Mouse (Mus musculus) forebrain, embryonic 16.5 days (tissue): ENCODE measurements around the gene Hormad1. TPM values are rescaled to one million over a fixed set of nuclear protein-coding genes. Genes with fewer than 3 reads are reported as not detected.
A peak's percentile ranks its signal among the peaks of the same experiment; 100 is the strongest.
"Not testable (repeated sequence)": the region's sequence is repeated elsewhere in the genome, so short reads cannot be mapped to it uniquely, and the experiment has no call there.

Source experiments
- ATAC-seq: fragments of 200-750 bp; cut with Nextera tagmentation; 2 replicates; pipeline ENCODE4 v1.8.0; 2017; ENCODE audit warnings: mild to moderate bottlenecking, moderate library complexity
- H3K27ac ChIP-seq: fragments of 300-500 bp; sonication (generic); 2 replicates; pipeline ENCODE4 v1.5.1; 2014; ENCODE audit warnings: low read length, control low read depth
- H3K27me3 ChIP-seq: fragments of 300-500 bp; sonication (generic); replicated peaks from 2 replicates; pipeline ENCODE4 v1.6.1; 2014; ENCODE audit warnings: low read length; ENCODE audit not compliant: control insufficient read depth, insufficient read depth
- H3K36me3 ChIP-seq: fragments of 300-500 bp; sonication (generic); 2 replicates; pipeline ENCODE4 v1.6.1; 2014; ENCODE audit not compliant: control insufficient read depth, insufficient read depth
- H3K4me1 ChIP-seq: fragments of 300-500 bp; sonication (generic); replicated peaks from 2 replicates; pipeline ENCODE4 v1.6.1; 2014; ENCODE audit warnings: low read length; ENCODE audit not compliant: control insufficient read depth, insufficient read depth
- H3K4me2 ChIP-seq: fragments of 300-500 bp; sonication (generic); 2 replicates; pipeline ENCODE4 v1.6.1; 2014; ENCODE audit warnings: mild to moderate bottlenecking, low read length, control low read depth
- H3K4me3 ChIP-seq: fragments of 300-500 bp; sonication (generic); replicated peaks from 2 replicates; pipeline ENCODE4 v1.5.1; 2014; ENCODE audit warnings: mild to moderate bottlenecking, low read length, control low read depth
- H3K9ac ChIP-seq: fragments of 300-500 bp; sonication (generic); replicated peaks from 2 replicates; pipeline ENCODE4 v1.6.1; 2014; ENCODE audit warnings: low read depth, low read length, control low read depth
- H3K9me3 ChIP-seq: fragments of 300-500 bp; sonication (generic); 2 replicates; pipeline ENCODE4 v1.6.1; 2016; ENCODE audit warnings: low read length; ENCODE audit not compliant: control insufficient read depth
- WGBS: fragments of 180-500 bp; shearing (Covaris S2); extraction: QIAGEN DNeasy Blood & Tissue Kit; methylation state at CpG from one replicate; pipeline ENCODE4 v1.1.7; 2014; 5-methylcytosine and 5-hydroxymethylcytosine counted together
- polyA plus RNA-seq: library from polyadenylated mRNA; unstranded; fragments of >200 nt; fragmentation: Nextera tagmentation; extraction: Ambion mirVana; gene quantifications from 2 replicates; pipeline ENCODE4 v1.2.1, GENCODE M21; 2015

Hormad1 gene
- polyA plus RNA-seq, 1 experiment from 2014 or later: not detected

- Histone ChIP-seq H3K4me3 (no peak overlapping the region), H3K4me1 (no peaks in the 10 kb centered on the region), H3K27me3 (no peaks in the 10 kb centered on the region), H3K4me2 (no peak overlapping the region), H3K27ac (no peak overlapping the region), H3K36me3 (peaks cover 5% of the 10 kb centered on the region; the same call in 1 of the 2 replicates), H3K9ac (no peak overlapping the region), H3K9me3 (no peaks in the 10 kb centered on the region)
- ATAC-seq: no peak
- 89% methylated on average over 3 of the region's 3 CpGs for WGBS
Observed at GRCm38 (mm10) chr3:95601287-95601686, 41.8 kb downstream of the Hormad1 start.

GRCm38 (mm10) chr3:95606096-95606495 lies 46.6 kb downstream of the Hormad1 start:
- Histone ChIP-seq H3K27ac (no peak overlapping the region), H3K9me3 (no peaks in the 10 kb centered on the region), H3K36me3 (peaks cover 18% of the 10 kb centered on the region; the same call in 1 of the 2 replicates), H3K4me2 (no peak overlapping the region), H3K27me3 (no peaks in the 10 kb centered on the region), H3K4me3 (no peak overlapping the region), H3K9ac (no peak overlapping the region), H3K4me1 (no peaks in the 10 kb centered on the region)
- WGBS: 89% methylated on average over 3 of the region's 3 CpGs
- ATAC-seq: no peak

GRCm38 (mm10) chr3:95609195-95609594 lies 49.7 kb downstream of the Hormad1 start:
- no peaks in the 10 kb centered on the region for H3K27me3 ChIP-seq
- WGBS: 79% methylated on average over 3 of the region's 3 CpGs
- H3K9me3 ChIP-seq: no peaks in the 10 kb centered on the region
- H3K4me2 ChIP-seq: no peak overlapping the region
- H3K36me3 ChIP-seq: peaks cover 18% of the 10 kb centered on the region; the same call in 1 of the 2 replicates
- no peak for ATAC-seq
- no peak overlapping the region for H3K27ac ChIP-seq
- H3K4me3 ChIP-seq: no peak overlapping the region
- no peak overlapping the region for H3K9ac ChIP-seq
- no peaks in the 10 kb centered on the region for H3K4me1 ChIP-seq

DNA sequence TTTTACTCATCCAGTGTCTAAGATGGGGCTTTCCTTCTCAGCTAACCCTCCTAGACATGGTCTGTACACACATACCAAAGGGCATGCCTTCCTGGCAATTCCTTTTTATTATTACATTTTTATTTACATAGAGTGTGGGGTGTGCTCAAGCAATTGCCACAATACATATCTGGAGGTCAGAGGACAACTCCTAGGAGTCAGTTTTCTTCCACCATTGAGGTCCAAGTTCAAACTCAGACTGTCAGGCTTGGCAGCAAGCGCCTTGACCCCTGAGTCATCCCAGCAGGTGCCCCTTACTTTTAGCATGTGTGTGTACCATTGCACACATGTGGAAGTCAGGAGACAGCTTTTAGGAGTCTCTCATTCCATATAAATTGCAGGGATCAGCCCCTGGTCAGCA lies 54.5 kb downstream of the Hormad1 start:
- WGBS: 100% methylated on average over 1 of the region's 1 CpGs
- Histone ChIP-seq H3K36me3 (peaks cover 27% of the 10 kb centered on the region), H3K4me1 (no peaks in the 10 kb centered on the region)

GRCm38 (mm10) chr3:95618511-95618910 lies 59.0 kb downstream of the Hormad1 start:
- no peak overlapping the region for H3K9ac ChIP-seq
- H3K4me1 ChIP-seq: no peaks in the 10 kb centered on the region
- no peak overlapping the region for H3K4me2 ChIP-seq
- 88% methylated on average over 1 of the region's 1 CpGs for WGBS
- H3K27ac ChIP-seq: no peak overlapping the region
- no peaks in the 10 kb centered on the region for H3K9me3 ChIP-seq
- no peak overlapping the region for H3K4me3 ChIP-seq
- H3K36me3 ChIP-seq: peaks cover 18% of the 10 kb centered on the region
- no peak for ATAC-seq
- no peaks in the 10 kb centered on the region for H3K27me3 ChIP-seq

More for the DNA sequence above, 54.5 kb downstream of the Hormad1 start:
- ATAC-seq: no peak
- H3K27me3 ChIP-seq: no peaks in the 10 kb centered on the region
- H3K27ac ChIP-seq: no peak overlapping the region
- H3K9me3 ChIP-seq: no peaks in the 10 kb centered on the region
- no peak overlapping the region for H3K4me2 ChIP-seq
- no peak overlapping the region for H3K4me3 ChIP-seq
- H3K9ac ChIP-seq: no peak overlapping the region

DNA sequence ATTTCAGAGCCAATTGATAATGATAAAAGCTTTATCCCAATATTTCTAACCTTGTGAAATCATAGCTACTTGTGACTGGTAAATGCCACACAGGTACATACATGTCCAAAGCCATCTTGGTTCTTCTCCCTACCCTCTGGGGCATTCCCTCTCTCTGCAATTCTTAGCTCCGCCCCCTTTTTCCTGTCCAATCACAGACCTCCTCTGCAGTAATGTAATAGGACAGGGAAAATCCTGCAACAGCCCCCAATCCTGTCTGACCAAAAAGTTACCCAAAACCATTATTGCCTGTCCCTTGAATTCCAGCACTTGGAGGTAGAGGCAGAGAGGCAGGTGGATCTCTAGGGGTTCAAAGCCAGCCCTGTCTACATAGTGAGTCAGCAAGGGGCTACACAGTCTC lies 61.8 kb downstream of the Hormad1 start:
- peaks cover 18% of the 10 kb centered on the region for H3K36me3 ChIP-seq
- H3K27me3 ChIP-seq: no peaks in the 10 kb centered on the region
- 80% methylated on average over 1 of the region's 1 CpGs for WGBS
- H3K4me1 ChIP-seq: peaks cover 7% of the 10 kb centered on the region
- no peak overlapping the region for H3K27ac ChIP-seq
- no peak for ATAC-seq
- H3K9ac ChIP-seq: no peak overlapping the region
- no peaks in the 10 kb centered on the region for H3K9me3 ChIP-seq
- H3K4me3 ChIP-seq: no peak overlapping the region
- no peak overlapping the region for H3K4me2 ChIP-seq

- H3K4me2 ChIP-seq, H3K27ac ChIP-seq, ATAC-seq, H3K27me3 ChIP-seq, H3K4me3 ChIP-seq, H3K9ac ChIP-seq, H3K9me3 ChIP-seq: not testable (repeated sequence)
- peaks cover 15% of the 10 kb centered on the region for H3K4me1 ChIP-seq
- 96% methylated on average over 20 of the region's 20 CpGs for WGBS
- peaks cover 16% of the 10 kb centered on the region for H3K36me3 ChIP-seq
Observed at GRCm38 (mm10) chr3:95622421-95622820, 62.9 kb downstream of the Hormad1 start.

DNA sequence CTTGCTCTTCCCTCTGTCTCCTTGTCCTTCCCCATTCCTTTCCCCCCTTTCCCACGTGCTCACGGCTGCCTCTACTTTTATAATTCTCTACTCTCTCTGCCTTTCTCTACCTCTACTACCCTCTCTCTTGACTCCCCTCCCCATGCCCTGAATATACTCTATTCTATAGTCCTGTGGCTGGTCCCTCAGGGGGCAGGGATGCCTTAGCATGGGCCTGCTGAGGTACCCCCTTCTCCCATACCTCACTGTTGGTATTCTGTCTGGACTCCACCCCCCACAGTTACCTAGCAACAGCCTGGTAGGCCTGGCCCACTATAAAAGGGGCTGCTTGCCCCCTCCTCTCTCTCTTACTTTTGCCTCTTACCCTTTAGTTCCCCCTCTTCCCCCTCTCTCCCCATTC lies 64.1 kb downstream of the Hormad1 start:
- ATAC-seq: no peak
- no peaks in the 10 kb centered on the region for H3K9me3 ChIP-seq
- no peak overlapping the region for H3K4me3 ChIP-seq
- H3K36me3 ChIP-seq: peaks cover 7% of the 10 kb centered on the region
- no peak overlapping the region for H3K4me2 ChIP-seq
- H3K27ac ChIP-seq: no peak overlapping the region
- 50% methylated on average over 2 of the region's 2 CpGs for WGBS
- no peaks in the 10 kb centered on the region for H3K27me3 ChIP-seq
- no peak overlapping the region for H3K9ac ChIP-seq
- H3K4me1 ChIP-seq: peaks cover 15% of the 10 kb centered on the region

DNA sequence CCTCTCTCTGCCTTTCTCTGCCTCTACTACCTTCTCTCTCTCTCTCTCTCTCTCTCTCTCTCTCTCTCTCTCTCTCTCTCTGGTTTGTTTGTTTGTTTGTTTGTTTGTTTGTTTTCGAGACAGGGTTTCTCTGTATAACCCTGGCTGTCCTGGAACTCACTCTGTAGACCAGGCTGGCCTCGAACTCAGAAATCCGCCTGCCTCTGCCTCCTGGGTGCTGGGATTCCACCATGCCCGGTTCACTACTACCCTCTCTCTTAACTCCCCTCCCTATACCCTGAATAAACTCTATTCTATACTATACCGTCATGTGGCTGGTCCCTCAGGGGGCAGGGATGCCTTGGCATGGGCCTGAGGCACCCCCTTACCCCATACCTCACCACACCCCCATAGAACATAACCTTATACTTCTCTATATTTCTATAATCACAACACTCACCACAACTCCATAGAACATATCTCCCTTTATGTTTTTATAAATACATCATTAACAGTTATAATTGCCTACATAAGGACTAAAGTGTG lies 64.6 kb downstream of the Hormad1 start:
- H3K36me3 ChIP-seq, H3K9me3 ChIP-seq, ATAC-seq, H3K27me3 ChIP-seq: not testable (repeated sequence)
- peaks cover 15% of the 10 kb centered on the region for H3K4me1 ChIP-seq
- peak overlapping the region; percentile 63 for H3K9ac ChIP-seq
- peak overlapping the region; percentile 61 for H3K4me2 ChIP-seq
- peak overlapping the region; percentile 38 for H3K4me3 ChIP-seq
- peak overlapping the region; percentile 76 for H3K27ac ChIP-seq
- 60% methylated on average over 5 of the region's 5 CpGs for WGBS
